Mouse (Mus musculus) right cerebral cortex, adult 18-20 months (tissue): Measurements from ENCODE around the gene Il17re.

Experiments used
- DNase-seq: peaks from one replicate; pipeline ENCODE4 v3.0.0; 2022; ENCODE audit warnings: mixed read lengths

The Il17re gene

GRCm38 (mm10) chr6:113492101-113492864 is 34.0 kb downstream of the Il17re start:
- peak; percentile 84 for DNase-seq

- DNase-seq = peak; percentile 59
These were observed 36.0 kb downstream of the Il17re start for GRCm38 (mm10) chr6:113494258-113494788.

DNA sequence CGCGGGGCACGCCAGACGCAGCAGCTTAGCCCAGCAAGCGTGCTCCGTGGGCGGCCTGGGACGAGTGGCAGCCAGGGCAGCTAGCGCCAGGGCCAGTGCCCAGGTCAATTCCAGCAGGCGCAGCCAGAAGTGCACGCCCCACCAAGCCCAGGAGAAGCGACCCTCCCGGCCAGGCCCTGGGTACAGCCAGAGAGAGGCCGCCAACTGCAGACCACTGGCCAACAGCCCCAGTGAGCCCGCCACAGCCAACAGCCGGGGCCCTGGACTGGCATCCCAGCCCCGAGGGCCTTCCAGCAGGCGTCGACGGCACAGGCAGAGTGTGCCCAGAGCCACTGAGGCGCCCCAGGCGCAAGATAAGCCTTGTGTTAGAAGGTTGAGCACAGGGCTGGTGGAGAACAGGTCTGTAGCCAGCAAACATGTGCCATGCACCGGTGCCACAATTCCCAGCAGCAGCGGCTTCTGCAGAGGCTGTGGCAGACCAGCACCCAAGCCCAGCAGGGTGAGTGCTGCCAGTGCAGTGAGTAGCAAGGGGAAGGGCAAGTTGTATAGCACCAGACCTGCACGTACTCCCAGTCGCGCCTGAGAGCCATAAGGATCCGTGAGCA is 36.9 kb downstream of the Il17re start:
- no peak for DNase-seq

DNA sequence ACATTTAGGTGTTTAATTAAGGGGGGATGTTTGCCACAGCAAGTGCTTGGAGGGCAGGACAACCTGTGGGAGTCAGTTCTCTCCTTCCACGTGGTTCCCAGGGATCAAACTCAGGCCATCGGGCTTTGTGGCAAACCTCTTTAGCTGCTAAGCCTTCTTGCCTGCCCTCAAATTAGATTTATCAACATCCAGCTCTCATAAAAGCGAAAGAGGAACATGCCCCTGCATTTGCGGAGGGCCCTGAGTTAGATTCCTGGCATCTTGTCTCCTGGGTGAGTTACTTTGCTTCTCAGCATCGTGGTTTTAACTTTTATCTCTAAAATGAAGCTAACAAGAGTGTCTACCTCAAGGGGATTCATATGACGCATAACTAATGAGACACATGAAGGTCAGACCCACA is 41.1 kb downstream of the Il17re start:
- no peak for DNase-seq

DNA sequence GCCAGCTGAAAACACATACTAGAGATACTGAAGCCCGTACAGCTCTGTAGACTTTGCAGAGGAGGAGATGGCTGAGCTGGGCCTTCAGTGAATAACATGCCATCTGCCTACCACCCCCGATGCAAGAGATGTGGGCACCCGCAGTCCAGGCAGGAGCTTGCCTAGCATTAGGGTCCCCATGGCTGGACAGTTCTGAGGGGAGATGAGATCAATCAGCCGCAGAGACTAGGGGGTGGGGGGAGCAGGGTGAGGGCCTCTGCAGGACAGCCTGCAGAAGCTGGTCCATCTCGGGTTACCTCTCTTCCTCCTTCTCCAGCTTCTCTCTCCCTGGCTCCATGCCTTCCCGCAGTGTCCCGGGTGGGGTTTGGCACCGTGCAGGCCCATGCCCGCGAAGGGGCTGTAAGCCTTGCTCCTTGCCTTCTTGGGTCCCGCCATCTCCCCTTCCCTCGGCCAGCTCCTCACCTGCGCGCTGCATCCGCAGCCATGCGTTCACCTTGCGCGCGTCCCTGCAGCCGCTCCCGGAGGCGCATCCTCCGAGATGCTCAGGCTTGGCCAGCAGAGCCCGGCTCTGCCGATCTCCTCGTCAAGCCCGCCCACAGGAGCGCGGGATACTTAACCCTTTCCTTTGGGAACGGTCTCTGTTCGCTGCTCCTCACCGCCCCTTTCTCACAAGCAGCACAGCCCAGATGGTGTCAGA is 43.3 kb downstream of the Il17re start, which contains the start of gene Prrt3:
TSS of gene Prrt3 (minus strand) at position 544 of the 697 bp plus-strand sequence.
- DNase-seq = peak; percentile 85

GRCm38 (mm10) chr6:113502801-113503200 is 44.5 kb downstream of the Il17re start:
- DNase-seq = no peak

GRCm38 (mm10) chr6:113505689-113506088 is 47.4 kb downstream of the Il17re start:
- DNase-seq = no peak

- no peak for DNase-seq
These were observed 48.8 kb downstream of the Il17re start for GRCm38 (mm10) chr6:113507130-113507529.

DNA sequence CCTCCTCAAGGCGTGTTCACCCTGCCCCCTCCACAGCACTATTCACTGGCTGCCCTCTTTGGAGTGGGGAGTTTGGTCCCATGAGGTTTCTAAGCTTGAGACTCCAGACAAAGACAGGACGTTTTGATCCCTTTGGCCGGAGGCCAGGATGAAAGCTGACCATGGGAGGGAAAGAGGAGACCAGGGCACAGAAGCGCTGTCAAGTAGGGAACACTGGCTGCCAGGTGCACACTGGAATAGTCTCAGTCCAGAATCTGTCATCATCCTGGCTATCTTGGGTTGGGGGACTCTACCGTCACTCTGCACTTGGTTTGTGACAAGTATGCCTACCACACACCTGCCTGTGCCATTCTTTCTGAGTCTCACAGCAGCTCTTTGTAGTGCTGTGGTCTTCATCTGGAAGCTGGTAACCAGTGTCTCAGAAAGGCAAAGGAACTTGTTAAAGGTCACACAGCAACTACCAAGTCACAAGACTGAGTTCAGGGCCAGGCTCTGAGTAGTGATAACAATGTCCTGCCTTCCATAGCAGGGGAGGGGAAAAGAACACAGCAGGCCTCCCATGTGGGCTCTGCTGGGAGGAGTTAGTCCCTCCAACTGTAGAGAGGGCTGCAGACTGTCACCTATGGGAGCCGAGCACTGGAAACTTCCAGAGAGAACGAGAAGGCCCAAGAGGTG is 50.1 kb downstream of the Il17re start:
- DNase-seq = no peak

- DNase-seq = no peak
These were observed 50.6 kb downstream of the Il17re start for GRCm38 (mm10) chr6:113508947-113509280.

GRCm38 (mm10) chr6:113513944-113514343 is 55.7 kb downstream of the Il17re start:
- DNase-seq = no peak

DNA sequence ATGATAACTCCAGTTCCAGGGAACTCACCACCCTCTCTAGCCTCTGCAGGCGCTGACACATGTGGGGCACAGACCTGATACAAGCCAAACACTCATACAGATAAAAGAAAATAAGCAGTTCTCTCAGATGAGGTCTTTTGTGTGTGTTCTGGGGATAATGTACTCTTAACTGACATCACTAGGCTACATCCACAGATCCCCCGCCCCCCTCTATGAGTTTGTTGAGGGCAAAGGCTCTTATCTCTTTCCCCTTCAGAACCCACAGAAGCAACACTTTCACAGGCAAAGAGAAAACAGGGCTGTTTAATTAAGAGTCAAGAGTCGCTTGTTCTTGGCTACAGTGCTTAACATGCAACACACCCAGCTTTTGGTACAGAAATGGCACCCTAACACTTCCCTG is 56.3 kb downstream of the Il17re start:
- DNase-seq = no peak

DNA sequence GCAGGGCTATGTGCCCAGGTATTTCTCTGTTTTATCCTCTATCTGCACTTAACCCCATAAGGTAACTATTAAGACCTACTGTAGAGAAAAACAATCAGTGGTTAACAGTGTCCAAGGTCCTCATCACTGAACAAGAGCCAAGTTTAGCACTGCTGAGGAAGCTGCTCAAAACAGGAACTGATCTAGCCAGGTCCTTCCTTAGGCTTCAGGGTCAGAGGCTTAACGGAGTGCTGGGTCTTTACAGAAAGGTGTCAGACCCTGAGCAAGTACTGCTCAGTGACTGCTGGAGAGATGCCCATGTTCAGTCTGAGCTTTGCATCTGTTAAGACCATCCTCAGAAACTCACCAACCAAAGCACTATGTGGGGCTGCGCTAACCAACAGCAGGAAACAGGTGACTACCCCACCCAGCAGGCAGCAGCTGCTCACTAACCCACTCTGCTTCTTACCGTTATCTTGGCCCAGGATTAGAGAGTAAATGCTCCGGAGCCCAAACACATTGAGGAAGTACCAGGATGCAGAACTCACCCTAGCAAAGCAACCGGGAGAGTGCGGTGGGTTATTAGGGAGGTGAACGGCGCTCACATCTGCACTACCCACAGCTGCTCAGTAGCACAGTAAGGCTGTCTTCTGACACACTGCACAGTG is 59.3 kb downstream of the Il17re start:
- no peak for DNase-seq
